Mouse (Mus musculus) brain, embryonic 18.5 days (tissue): ENCODE measurements around the gene Olfr986.

Experiments used
- DNase-seq: peaks from one replicate; pipeline ENCODE4 v3.0.0-alpha.2; 2012; ENCODE audit warnings: low read depth, low spot score

Olfr986 gene

GRCm38 (mm10) chr9:40234233-40235072 lies 53.7 kb downstream of the Olfr986 start:
- no peak for DNase-seq

GRCm38 (mm10) chr9:40235220-40235619 lies 54.5 kb downstream of the Olfr986 start:
- no peak for DNase-seq
